Mouse (Mus musculus): ENCODE data around the gene Epx.

The Epx gene

GRCm38 (mm10) chr11:87875436-87875835 lies at the start of gene Epx:
Gene Epx (minus strand): TSS chr11:87875536.
- no peak for DNase-seq

- no peak for DNase-seq
These were observed 45.6 kb upstream of the Epx start, which contains the start of gene Olfr464 for GRCm38 (mm10) chr11:87920966-87921365. Gene Olfr464 (minus strand): TSS chr11:87920967.

DNA sequence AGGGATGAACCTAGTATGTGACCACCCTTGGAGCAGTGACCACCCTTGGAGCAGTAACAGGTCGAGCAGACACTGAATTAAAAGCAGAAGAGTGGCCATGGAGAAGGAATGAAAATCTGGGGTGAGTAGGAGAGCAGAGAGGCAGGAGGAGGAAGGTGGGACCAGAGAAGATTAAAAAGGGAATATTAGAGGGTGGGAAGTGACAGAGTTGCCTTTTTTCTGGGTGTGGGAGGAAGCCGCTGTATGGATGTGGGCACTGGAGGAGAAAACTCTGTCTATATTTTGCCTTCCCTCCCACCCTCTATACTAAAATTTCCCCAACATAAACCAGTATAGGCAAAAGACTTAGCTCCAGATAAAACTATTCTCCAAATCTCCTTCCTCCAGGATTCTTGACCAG lies 45.0 kb upstream of the Epx start:
- no peak for DNase-seq

- no peak for DNase-seq
These were observed 40.7 kb upstream of the Epx start for GRCm38 (mm10) chr11:87916005-87916404.

DNA sequence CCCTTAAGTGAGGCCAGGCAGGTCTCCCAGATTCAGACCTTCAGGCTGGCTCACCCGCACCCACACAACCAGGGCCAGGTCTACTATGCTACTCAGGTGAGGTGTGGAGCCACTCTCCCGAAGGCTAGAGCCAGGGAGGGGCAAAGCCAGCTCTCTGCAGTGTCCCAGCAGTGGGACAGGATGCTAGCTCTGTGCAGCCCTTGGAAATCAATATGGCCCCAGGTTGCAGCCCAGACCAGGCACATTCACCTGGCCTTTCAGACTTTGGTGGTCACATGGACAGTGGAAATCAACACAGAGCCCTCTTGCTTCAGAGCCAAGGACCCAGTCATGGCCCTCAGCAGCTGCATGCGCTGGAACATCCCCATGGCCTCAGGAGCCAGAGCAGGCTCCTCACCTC lies 29.0 kb upstream of the Epx start:
- no peak for DNase-seq

- DNase-seq = no peak
These were observed 22.0 kb upstream of the Epx start, which contains the start of gene Olfr463 for GRCm38 (mm10) chr11:87897287-87897686. Gene Olfr463 (minus strand): TSS chr11:87897387.

GRCm38 (mm10) chr11:87892168-87892567 lies 16.8 kb upstream of the Epx start, which contains the start of gene Olfr462:
Gene Olfr462 (minus strand): TSS chr11:87892268.
- no peak for DNase-seq

DNA sequence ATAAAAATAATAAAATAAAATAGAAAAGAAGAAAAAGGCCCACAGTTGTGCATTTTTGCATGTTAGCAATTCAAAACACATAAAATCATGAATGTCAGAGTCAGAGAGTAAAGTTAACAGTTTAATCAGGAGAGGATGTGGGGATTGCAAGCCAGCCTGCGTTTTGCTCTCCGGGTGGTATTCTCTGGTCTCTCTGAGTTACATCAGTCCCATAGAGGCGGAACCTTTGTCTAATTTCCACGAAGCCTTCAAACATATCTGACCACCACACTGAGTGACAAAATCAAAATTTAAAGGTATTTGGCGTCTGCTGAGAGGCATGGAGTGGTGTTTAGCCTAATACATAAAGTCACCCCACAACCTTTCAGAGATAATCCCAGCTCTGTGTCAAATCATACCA lies 9.5 kb upstream of the Epx start:
- no peak for DNase-seq

GRCm38 (mm10) chr11:87883493-87883892 lies 8.2 kb upstream of the Epx start:
- peak; percentile 36 to 60 for DNase-seq

DNA sequence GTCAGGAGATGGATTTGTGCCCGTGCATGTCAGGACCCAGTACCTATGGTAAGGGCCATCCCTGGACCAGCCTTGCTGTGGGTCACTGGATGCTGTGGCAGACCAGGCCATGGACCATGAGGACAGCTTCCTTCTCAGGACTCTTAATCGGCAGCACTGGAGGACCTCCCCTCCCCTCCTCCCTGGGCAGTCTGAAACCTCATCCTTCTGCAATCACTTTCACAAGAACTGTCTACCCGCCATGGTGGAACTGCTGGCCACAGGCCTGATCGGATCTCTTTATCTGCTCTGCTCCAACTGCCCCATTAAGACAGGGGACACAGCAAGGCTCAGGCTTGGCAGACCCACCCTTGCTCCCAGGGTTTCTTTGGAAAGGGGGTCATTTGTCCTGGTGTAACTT lies 6.4 kb upstream of the Epx start:
- no peak for DNase-seq

- no peak for DNase-seq
These were observed 4.5 kb upstream of the Epx start for GRCm38 (mm10) chr11:87879826-87880225.

DNA sequence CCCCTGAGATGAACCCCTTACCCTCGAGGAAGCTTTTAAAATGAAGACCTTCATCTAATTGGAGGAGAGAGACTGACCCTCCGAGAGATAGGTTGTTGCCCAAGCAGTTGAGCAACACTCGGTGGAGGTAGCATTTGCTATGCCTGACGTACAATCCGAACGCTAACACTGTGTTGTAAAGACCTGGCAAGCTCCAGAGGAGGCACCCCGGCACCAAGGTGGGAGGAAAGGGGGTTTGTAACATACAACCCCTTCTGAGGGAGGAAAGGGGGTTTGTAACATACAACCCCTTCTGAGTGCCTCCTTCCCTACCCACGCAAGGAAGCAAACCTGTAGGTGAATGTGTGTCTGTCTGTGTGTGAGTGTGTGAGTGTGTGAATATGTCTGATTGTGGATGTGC lies 3.6 kb downstream of the Epx start:
- no peak for DNase-seq

- no peak for DNase-seq
These were observed 5.2 kb downstream of the Epx start for GRCm38 (mm10) chr11:87870096-87870495.

- DNase-seq = peak; percentile 59 to 68
These were observed 8.4 kb downstream of the Epx start for GRCm38 (mm10) chr11:87866891-87867290.

DNA sequence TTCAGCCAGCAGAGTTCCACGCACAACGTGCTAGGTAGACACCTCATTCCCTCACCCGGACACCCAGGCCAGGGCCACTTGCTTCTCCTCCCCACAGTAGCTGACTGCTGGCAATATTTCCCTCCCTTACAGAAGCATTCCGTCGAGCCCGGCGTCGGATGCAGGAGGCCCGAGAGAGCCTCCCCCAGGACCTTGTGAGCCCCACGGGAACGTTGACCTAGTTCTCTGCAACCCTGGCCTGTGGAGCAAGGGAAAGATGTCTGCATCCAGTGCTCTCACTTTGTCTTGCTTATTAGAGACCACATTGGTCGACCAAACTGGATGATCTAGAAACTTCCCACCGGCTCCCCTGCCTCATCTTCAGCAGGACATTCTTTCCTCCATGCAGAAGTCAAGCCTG lies 12.5 kb downstream of the Epx start:
- no peak for DNase-seq

DNA sequence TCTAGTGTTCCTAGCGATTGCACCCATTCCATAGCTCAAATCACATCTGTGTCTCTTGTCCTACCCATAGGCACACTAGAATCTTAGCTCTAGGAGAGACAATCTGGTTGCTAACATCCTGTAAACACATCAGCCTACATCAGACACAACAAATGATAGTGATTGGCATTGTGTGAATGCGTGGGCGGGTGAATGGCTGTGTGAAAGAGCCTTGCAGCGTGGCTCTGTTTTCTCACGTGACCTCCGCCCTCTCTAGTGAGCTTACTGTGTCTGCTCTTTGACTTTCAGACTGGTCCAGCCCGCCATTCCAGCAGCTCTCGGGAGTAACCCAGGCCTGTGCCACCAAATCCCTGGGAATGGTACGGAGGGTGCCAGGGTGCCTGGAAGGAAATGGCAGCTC lies 14.9 kb downstream of the Epx start:
- no peak for DNase-seq

- DNase-seq = no peak
These were observed 16.1 kb downstream of the Epx start for GRCm38 (mm10) chr11:87859273-87859672.

- DNase-seq = no peak
These were observed 20.8 kb downstream of the Epx start for GRCm38 (mm10) chr11:87854550-87854949.

DNA sequence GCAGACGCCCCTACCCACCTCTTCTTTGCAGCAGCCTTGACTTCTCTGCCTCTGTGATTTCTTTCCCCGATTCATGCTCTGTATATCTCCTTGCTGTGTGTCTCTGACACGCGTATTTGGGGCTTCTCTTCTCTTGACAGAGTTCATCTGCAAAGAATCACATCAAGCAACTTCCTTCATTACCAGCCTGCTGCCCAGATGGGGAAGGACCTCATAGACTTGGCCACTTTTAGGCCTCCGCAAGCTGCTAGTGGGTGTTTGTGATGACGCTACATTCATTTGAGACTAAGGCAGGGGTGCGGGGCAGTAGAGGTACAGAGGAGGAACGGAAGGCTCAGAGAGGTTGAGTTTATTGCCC lies 21.8 kb downstream of the Epx start:
- peak in 1 of 2 experiments; percentile 16 for DNase-seq

DNA sequence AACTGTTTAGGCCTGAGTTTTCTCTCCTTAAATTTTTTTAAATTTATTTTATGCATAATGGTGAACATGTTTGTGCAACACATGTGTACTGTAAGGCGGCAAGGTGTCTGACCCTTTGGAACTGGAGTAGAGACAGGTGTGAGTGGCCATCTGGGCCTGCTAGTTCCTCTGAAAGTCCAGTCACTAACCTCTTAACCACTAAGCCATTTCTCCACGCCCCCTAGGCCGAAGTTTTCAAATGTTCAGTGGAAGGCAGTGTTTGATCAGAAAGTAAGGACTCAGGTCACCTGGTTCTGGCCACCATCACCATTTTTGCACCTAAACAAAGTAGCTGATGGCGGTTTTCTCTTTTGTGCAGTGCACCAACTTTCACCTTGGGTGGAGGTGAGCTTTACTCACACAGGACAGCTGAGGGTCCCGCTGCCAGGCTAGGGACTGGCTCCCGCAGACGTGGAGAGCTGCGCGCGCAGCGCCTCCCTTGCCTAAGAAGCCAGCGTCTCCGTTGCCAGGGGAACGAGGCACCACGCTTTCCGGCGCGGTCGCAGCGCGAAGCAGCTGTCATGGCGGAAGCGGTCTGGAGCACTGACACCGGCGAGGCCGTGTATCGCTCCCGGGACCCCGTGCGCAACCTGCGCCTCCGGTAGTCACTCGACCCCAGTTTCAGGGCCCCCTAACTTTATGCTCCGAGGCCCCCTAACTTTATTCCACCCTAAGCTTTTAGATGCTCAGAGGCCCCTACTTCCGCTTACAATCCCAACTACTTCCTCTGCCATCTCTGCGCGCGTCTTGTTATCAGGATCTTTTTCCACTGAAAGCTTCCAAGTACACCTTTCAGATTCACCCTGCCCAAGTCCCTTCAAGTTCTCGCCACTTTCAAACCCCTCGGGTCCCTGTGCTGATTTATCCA lies 22.4 kb downstream of the Epx start, which contains the start of gene Mks1:
Gene Mks1 (plus strand): TSS at position 526 of the 907 bp plus-strand sequence.
- DNase-seq = peak; percentile 95 to 97

GRCm38 (mm10) chr11:87847884-87848283 lies 27.5 kb downstream of the Epx start:
- DNase-seq = no peak

GRCm38 (mm10) chr11:87846968-87847600 lies 28.3 kb downstream of the Epx start:
- no peak for DNase-seq

DNA sequence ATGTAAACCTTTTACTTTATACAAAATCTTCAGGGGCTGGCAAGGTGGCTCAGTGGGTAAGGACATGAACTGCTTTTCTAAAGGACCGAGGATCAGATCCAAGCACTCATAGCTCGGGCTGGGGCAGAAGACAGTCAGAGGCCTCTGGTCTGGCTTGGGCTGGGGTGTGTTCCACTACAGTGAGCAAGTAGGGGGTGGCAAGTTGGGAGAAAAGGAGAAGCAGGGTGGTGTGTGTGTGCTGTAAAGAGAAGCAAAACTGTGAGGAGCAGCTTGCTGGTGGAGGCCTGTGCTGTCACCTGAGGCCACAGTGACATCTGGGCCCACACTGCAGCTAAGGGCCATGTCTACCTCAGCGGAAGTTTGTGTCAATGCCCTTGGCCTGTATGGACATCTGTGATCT lies 33.9 kb downstream of the Epx start:
- DNase-seq = no peak

DNA sequence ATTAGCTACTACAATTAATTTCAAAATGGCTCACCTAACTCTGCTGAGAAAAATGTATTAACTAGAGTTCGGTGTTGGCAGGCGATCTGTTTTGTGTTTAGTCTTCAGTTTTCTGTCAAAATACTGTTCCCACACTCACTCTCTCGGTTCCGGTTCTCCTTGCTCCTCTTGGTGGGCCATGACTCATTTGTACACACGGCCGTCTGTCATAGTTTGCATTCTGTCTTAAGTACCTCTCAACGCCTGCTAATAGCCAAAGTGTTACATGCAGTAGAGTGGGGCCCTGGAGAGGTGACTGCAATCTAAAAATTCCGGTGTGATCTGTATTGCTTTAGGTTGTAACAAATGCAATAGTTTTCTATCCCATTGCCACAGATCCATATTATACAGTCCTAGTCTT lies 34.7 kb downstream of the Epx start:
- no peak for DNase-seq

Measured in cerebellum, postnatal 10 days (tissue).